Mouse (Mus musculus) cerebral cortex, adult 2 months (tissue): Measurements from ENCODE around the gene Gm11938.

ENCODE experiments used
- WGBS: fragments of 180-500 bp; shearing (Covaris S2); methylation state at CpG from one replicate; pipeline ENCODE4 v1.1.7; 2018; 5-methylcytosine and 5-hydroxymethylcytosine counted together

Gene Gm11938

DNA sequence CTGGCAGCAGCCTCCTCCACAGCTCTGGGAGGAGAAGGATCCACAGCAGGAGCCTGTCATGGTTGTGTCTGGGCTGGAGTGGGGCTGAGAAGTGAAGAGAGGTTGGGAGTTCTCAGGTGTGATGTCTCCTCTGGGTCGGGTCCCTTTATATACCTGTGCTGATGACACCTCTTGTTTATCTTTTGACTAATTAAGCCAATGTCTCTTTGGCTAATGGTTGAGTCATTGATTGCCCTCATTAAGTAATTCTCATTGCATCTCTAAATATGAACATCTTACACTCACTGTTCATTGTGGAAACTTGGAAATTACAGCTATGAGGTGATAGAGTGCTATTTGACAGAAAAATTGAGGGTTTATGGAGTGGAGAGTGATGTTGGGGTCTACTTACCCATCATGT lies at the start of gene Gm11938:
Gene Gm11938 (minus strand): TSS at position 101 of the 400 bp plus-strand sequence.
- 83% methylated on average over 1 of the region's 1 CpGs for WGBS

DNA sequence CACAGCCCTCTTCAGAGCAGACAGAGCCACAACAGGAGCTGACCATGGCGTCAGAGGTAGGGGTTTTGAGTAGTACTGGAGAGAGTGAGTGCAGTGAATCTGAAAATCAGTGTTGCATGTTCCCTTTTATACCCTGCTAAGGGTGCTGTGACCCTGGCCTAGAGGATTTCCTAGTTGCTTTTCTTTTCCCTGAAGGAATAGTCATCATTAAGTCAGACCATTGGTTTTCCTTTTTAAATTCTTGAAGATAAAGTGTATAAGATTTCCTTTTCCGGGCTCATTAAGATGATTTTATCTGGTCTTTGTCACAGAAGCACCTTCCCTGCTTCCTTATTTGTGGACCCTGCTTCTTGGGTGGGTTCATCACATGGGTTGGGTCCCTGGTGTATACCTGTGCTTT lies 47.0 kb upstream of the Gm11938 start, which contains the start of gene Gm11555:
Gene Gm11555 (minus strand): TSS at position 101 of the 400 bp plus-strand sequence.
- WGBS: 76% methylated on average over 2 of the region's 2 CpGs

GRCm38 (mm10) chr11:99646444-99646843 lies 43.3 kb upstream of the Gm11938 start:
- 54% methylated on average over 15 of the region's 15 CpGs for WGBS

DNA sequence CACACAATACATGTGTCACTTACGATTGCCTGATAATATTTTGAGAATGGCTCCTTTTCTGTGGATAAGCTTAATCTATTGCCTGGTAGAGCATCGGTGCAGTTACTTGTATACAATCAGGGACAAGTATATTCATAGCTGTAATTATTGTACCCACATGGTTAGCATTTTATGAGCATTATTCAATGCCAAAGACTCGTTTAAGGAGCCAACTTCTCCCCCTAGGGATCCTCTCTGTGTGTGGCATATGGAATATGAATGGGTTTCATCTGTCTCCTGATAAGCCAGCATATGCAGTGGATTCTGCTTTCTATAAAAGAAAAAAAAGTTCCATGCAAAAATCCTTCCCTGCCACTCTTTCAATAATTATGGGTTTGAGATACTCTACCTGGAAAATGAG lies 41.2 kb upstream of the Gm11938 start:
- WGBS: 32% methylated on average over 3 of the region's 3 CpGs

- WGBS: 79% methylated on average over 9 of the region's 9 CpGs
Measured at GRCm38 (mm10) chr11:99643635-99644139, 40.6 kb upstream of the Gm11938 start, which contains the start of gene Krtap4-7. Gene Krtap4-7 (minus strand): TSS chr11:99644089.

- 51% methylated on average over 1 of the region's 1 CpGs for WGBS
Measured at GRCm38 (mm10) chr11:99640926-99641325, 37.8 kb upstream of the Gm11938 start.

DNA sequence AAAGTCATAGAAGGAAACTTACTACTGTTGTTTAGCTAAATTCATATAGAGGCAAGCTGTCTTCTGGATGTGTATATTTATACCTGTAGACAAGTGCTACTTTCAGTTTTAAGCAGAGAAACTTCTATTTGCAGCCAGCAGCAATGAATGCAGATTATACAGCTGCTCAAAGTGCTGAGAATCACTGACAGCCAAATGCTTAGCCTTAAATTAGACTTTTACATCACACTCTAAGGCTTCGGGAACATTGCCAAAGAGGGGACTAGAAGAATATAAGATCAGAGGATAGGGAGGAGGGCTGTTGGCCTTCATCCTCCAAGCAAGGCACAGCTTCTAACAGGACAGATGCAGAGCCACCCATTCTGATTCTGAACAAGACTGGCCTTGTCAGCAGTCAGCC lies 34.0 kb upstream of the Gm11938 start:
- WGBS: 29% methylated on average over 1 of the region's 1 CpGs

GRCm38 (mm10) chr11:99634653-99635134 lies 31.6 kb upstream of the Gm11938 start, which contains the start of gene Krtap4-2:
Gene Krtap4-2 (minus strand): TSS chr11:99635084.
- WGBS: 48% methylated on average over 8 of the region's 8 CpGs

GRCm38 (mm10) chr11:99633293-99633692 lies 30.2 kb upstream of the Gm11938 start:
- WGBS: 50% methylated on average over 2 of the region's 2 CpGs

DNA sequence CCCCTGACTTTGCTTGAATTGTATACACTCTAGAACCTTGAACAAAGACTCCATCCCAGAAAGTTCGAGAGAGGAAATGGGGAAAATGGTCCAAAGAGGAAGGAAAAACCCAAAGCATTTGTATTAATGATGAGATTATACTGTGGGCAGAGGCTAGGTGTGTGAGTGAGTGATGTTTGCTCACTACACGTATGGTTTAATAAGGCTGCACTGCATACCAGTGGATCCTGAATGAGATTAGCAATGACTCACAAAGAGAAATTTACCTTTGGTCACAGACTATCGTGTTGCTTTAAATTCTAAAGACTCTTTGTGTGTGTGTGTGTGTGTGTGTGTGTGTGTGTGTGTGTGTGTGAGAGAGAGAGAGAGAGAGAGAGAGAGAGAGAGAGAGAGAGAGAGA lies 27.8 kb upstream of the Gm11938 start:
- 77% methylated on average over 3 of the region's 3 CpGs for WGBS

- 84% methylated on average over 4 of the region's 4 CpGs for WGBS
Measured at GRCm38 (mm10) chr11:99628138-99628537, 25.0 kb upstream of the Gm11938 start, which contains the start of gene Krtap4-1. Gene Krtap4-1 (minus strand): TSS chr11:99628238.

- 87% methylated on average over 2 of the region's 2 CpGs for WGBS
Measured at GRCm38 (mm10) chr11:99620335-99620734, 17.2 kb upstream of the Gm11938 start, which contains the start of gene Gm11562. Gene Gm11562 (minus strand): TSS chr11:99620435.

GRCm38 (mm10) chr11:99614796-99615363 lies 11.8 kb upstream of the Gm11938 start, which contains the start of gene Krtap2-4:
Gene Krtap2-4 (minus strand): TSS chr11:99614846.
- WGBS: 57% methylated on average over 3 of the region's 3 CpGs

GRCm38 (mm10) chr11:99610089-99610488 lies 7.0 kb upstream of the Gm11938 start, which contains the start of gene Gm11937:
Gene Gm11937 (minus strand): TSS chr11:99610189.
- 62% methylated on average over 1 of the region's 2 CpGs for WGBS

GRCm38 (mm10) chr11:99609126-99609525 lies 6.0 kb upstream of the Gm11938 start:
- 40% methylated on average over 1 of the region's 1 CpGs for WGBS

DNA sequence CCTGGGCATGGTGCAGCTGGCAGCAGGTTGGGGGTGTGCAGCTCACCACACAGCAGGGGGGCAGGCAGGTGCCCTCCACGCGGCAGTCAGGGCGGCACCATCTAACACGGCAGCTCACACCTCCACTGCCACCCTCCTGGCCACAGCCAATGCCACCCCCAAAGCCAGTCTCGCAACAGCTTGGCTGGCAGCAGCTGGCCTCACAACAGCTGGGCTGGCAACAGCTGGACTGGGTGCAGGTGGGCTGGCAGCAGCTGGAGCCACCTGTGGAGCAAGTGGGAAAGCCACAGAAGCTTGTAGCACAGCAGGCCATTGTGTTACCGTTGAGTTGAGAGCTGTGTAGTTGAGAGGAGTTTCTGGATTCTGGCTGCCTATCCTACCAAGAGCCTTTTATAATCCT lies 5.4 kb downstream of the Gm11938 start, which contains the start of gene Krtap9-3:
Gene Krtap9-3 (minus strand): TSS at position 364 of the 400 bp plus-strand sequence.
- WGBS: 69% methylated on average over 6 of the region's 6 CpGs

GRCm38 (mm10) chr11:99590981-99591380 lies 12.1 kb downstream of the Gm11938 start, which contains the start of gene Krtap1-3:
Gene Krtap1-3 (minus strand): TSS chr11:99591339.
- 86% methylated on average over 6 of the region's 6 CpGs for WGBS

- WGBS: 51% methylated on average over 7 of the region's 7 CpGs
Measured at GRCm38 (mm10) chr11:99585096-99585495, 18.0 kb downstream of the Gm11938 start.

DNA sequence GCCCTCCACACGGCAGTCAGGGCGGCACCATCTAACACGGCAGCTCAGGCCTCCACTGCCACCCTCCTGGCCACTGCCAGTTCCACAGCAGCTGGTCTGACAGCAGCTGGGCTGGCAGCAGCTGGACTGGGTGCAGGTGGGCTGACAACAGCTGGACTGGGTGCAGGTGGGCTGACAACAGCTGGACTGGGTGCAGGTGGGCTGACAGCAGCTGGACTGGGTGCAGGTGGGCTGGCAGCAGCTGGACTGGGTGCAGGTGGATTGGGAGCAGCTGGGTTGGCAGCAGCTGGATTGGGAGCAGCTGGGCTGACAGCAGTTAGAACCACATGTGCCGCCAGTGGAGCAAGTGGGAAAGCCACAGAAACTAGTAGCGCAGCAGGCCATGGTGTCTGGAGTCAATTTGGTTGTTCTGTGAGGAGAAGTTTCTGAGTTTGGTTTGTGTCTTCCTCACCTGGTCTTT lies 19.8 kb downstream of the Gm11938 start, which contains the start of gene Krtap1-4:
Gene Krtap1-4 (minus strand): TSS at position 410 of the 460 bp plus-strand sequence.
- 86% methylated on average over 5 of the region's 5 CpGs for WGBS

DNA sequence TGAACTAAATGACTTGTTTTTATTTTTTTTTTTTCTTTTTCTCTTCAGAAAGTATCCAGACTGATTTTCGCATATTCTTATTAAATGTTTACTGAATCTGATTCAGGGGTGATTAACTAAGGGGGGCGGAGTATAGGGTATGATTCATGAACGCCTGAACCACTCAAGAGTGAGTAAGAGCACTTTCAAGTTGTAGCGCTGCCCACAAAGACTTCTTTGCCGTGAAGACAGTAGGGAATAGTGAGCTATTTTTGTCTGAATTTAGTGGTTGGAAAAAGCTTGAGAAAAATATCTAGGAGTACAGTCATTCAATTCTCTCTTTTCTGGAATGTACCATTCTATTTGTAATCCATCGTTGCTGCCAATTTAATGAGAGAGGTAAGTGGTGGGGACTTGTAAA lies 21.5 kb downstream of the Gm11938 start:
- 44% methylated on average over 6 of the region's 6 CpGs for WGBS

GRCm38 (mm10) chr11:99581051-99581450 lies 22.1 kb downstream of the Gm11938 start:
- WGBS: 92% methylated on average over 5 of the region's 5 CpGs

DNA sequence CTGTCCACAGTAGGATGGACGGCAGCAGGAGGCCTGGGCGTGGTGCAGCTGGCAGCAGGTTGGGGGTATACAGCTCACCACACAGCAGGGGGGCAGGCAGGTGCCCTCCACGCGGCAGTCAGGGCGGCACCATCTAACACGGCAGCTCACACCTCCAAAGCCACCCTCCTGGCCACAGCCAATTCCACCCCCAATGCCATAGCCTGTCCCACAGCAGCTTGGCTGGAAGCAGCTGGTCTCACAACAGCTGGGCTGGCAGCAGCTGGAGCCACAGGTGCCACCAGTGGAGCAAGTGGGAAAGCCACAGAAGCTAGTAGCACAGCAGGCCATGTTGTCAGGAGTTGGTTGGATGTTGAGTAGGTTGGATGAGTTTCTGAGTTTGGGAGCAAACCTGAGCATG lies 22.5 kb downstream of the Gm11938 start, which contains the start of gene Krtap1-5:
Gene Krtap1-5 (minus strand): TSS at position 381 of the 400 bp plus-strand sequence.
- 82% methylated on average over 6 of the region's 6 CpGs for WGBS
